Mouse (Mus musculus) MEL (cell line): ENCODE data around the gene Serp1.

Experiments
- CTCF ChIP-seq, 3 experiments: IDR thresholded peaks in 2 of 3; conservative IDR thresholded peaks in 1 of 3; 2 replicates each; pipeline ENCODE4 v1.5.1; 2011 to 2012; ENCODE audit warnings: low read length in 3 of 3, low read depth in 2 of 3, mild to moderate bottlenecking in 2 of 3, improper control_type of control experiment in 1 of 3, inconsistent platforms in 1 of 3, mixed read lengths in 1 of 3, moderate library complexity in 1 of 3; ENCODE audit not compliant: control insufficient read depth in 1 of 3, insufficient read depth in 1 of 3, poor library complexity in 1 of 3, severe bottlenecking in 1 of 3
- EP300 ChIP-seq, 2 experiments: IDR thresholded peaks; 2 replicates each; pipeline ENCODE4 v1.6.1; 2011; ENCODE audit warnings: improper control_type of control experiment in 2 of 2, low read length in 2 of 2, low read depth in 1 of 2, mild to moderate bottlenecking in 1 of 2
- GATA1 ChIP-seq: IDR thresholded peaks from 2 replicates; pipeline ENCODE4 v1.6.1; 2011; ENCODE audit warnings: low read depth, low read length, improper control_type of control experiment
- POLR2A ChIP-seq, 2 experiments: IDR thresholded peaks; 2 replicates each; pipeline ENCODE4 v1.6.1; 2011 to 2012; ENCODE audit warnings: low read length in 2 of 2, mild to moderate bottlenecking in 2 of 2, control low read depth in 1 of 2, improper control_type of control experiment in 1 of 2, low read depth in 1 of 2, moderate library complexity in 1 of 2; ENCODE audit not compliant: control insufficient read depth in 1 of 2, insufficient read depth in 1 of 2, poor library complexity in 1 of 2

GRCm38 (mm10) chr3:58525652-58526407, at the start of gene Serp1, which contains the start of gene Eif2a:
- no peak for TF ChIP-seq CTCF (IDR thresholded peaks at IDR 0.05 in 2 of 3, conservative IDR thresholded peaks at IDR 0.05 in 1 of 3; ENCODE audit: control insufficient read depth in 1 of 3, insufficient read depth in 1 of 3, low read depth in 2 of 3, low read length in 3 of 3, poor library complexity in 1 of 3, severe bottlenecking in 1 of 3)
- TF ChIP-seq EP300 (IDR thresholded peaks at IDR 0.05; ENCODE audit: low read depth in 1 of 2, low read length in 2 of 2) = no peak
- TF ChIP-seq GATA1 = no peak
- peak; percentile 68 to 94 for TF ChIP-seq POLR2A (IDR thresholded peaks at IDR 0.05; ENCODE audit: control insufficient read depth in 1 of 2, insufficient read depth in 1 of 2, low read depth in 1 of 2, low read length in 2 of 2, poor library complexity in 1 of 2)
